Mouse (Mus musculus): Measurements from ENCODE around the gene Sp1.

Sp1 gene

GRCm38 (mm10) chr15:102473246-102473645 lies 67.3 kb downstream of the Sp1 start:
- no peak for DNase-seq (ENCODE audit: low spot score in 2 of 2)

- DNase-seq (ENCODE audit: low spot score in 2 of 2) = no peak
Observed at GRCm38 (mm10) chr15:102474520-102474919, 68.6 kb downstream of the Sp1 start.

GRCm38 (mm10) chr15:102483136-102483535 lies 77.2 kb downstream of the Sp1 start:
- DNase-seq (ENCODE audit: low spot score in 2 of 2) = no peak

- DNase-seq (ENCODE audit: low spot score in 2 of 2) = no peak
Observed at GRCm38 (mm10) chr15:102485853-102486252, 79.9 kb downstream of the Sp1 start.
